Mouse (Mus musculus) CD4-positive, CD25-positive, alpha-beta regulatory T cell, adult 2 months (primary cell): ENCODE measurements around the gene Serbp1.

Experiments
- DNase-seq: peaks from one replicate; pipeline ENCODE4 v3.0.0-alpha.2; 2012; ENCODE audit warnings: low read depth, low spot score

The Serbp1 gene

DNA sequence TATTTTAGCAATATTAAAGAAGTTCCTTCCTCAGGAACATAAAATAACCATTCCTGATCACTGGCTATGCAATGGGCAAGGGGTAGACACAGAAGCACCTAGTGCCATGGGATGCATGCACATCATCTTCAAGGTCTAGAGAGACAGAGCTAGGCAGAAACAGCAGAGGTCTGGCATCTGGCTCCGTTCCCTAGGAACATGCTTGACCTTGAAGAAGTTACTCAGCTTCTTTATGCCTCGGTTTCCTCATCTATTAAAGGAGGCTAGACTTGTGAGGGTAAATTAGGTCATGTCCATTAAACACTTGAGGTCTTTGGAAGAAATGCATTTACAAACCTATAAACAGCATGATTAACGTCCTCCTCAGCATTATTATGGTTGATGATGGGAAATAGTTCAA is 2.3 kb upstream of the Serbp1 start:
- DNase-seq, result no peak

GRCm38 (mm10) chr6:67236491-67237234 is 1.3 kb upstream of the Serbp1 start:
- no peak for DNase-seq

DNA sequence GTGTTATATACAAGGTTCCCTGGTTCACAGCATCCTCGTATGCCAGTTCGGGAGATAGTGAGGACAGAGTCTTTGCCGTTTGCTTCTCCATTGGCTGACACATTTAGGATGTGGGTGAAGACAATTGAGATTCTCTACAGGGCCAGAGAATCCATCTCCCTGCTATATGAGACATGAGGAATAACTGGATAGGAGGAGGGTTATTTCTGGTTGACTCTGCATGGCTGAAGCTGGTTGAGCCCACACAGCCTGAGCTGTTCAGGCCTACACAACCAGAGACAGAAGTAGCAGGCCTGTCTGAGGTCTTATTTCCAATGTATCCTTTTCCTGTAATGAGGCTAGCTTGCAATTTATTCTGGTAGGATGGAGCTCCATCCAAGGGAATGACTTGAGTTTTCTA is 3.3 kb downstream of the Serbp1 start:
- DNase-seq, result no peak

GRCm38 (mm10) chr6:67243765-67244420 is 5.9 kb downstream of the Serbp1 start:
- no peak for DNase-seq

GRCm38 (mm10) chr6:67244451-67244850 is 6.5 kb downstream of the Serbp1 start:
- no peak for DNase-seq

GRCm38 (mm10) chr6:67251095-67251494 is 13.1 kb downstream of the Serbp1 start:
- no peak for DNase-seq

DNA sequence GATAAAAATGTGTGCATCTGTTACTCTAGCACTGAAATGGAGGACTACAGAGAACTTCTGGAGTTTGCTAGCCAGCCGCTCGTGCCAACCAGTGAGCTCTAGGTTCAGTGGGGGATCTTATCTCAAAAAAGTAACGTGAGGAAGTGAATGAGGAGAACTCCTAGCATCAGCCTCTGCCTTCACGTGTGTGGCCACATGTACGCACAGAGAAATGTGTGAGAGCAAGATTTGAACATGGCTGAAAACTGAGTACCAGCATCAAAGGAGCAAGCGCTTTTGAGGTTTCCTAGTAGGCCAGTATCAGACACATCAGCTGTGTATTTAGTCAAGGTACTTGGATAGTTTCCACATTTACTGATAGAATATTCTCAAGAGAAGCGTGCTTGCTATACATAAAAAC is 27.0 kb downstream of the Serbp1 start:
- no peak for DNase-seq

GRCm38 (mm10) chr6:67266159-67266657 is 28.2 kb downstream of the Serbp1 start:
- DNase-seq, result no peak

GRCm38 (mm10) chr6:67266664-67267407 is 28.9 kb downstream of the Serbp1 start:
- peak; percentile 99 for DNase-seq

DNA sequence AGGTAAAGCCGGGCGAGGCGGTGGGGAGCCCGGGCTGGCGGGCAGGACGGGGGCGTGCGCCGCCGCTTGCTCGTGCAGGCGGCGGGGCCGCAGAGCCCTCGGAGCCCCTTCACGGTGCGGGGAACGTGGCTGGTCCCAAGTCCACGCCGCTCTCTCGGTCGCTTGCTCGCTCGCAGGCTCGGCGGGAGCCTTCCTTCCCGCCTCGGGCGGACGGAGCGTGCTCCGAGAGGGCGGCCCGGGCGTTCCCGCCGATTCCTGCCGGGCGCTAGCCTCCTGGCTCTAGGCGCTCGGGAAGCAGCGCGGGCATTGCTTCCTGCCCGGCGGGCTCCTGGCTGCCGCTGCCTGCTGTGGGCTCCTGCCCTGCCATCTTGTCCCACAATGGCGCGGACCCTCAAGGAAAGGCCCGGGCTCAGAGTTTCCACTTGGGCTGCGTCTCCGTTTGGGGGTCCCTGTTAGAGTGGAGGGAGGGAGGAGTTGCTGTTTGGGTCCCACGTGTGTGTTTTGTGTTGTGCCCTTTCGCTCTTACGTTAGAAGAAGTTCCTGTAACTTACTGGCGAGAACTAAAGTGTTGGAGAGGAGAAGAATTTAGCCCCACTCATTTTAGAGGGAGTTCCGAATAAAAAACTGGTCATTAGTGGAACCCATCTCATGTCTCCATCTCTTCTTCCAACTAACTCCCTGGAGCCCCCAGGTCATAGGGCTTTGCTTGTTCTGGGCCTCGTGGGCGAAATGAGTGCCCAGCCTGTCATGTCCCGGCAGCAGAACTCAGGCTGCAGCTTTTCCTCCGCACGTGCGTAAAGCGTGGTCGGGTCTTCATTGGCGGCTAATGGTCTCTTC is 29.6 kb downstream of the Serbp1 start:
- DNase-seq, result peak; percentile 56

- no peak for DNase-seq
Measured at GRCm38 (mm10) chr6:67268245-67268612, 30.3 kb downstream of the Serbp1 start.

DNA sequence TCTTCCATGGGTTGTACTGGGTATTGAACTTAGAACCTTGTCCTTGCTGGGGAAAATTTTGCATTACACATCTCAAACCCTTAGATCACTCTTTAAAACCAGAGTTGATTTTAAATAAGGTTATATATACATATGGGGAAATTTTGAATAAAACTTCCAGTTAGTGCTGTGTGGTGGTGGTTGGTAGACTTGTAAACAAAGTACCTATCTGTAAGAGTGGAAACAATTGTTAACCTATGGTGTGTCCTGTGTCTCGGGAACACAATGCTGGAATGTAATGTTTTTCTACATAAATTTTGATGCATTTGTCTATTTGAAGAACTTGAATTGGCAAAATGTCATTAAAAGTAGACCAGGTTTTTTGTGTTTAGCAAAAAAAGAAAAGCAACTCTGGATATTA is 31.0 kb downstream of the Serbp1 start:
- no peak for DNase-seq

GRCm38 (mm10) chr6:67269459-67269858 is 31.5 kb downstream of the Serbp1 start:
- no peak for DNase-seq

DNA sequence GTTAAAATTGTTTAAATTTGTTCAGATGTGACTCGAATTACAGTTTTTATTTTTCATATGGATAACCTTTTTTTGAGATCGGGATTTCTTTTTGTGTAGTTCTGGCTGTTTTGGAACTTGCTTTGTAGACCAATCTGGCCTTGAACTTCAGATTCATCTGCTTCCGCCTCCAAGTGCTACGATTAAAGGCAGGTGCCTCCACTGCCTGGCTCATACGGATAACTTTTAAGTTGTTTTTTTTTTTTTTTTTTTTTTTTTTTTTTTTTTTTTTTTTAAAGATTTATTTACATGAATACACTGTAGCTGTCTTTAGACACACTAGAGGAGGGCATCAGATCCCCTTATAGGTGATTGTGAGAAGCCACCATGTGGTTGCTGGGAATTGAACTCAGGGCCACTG is 40.0 kb downstream of the Serbp1 start:
- DNase-seq, result no peak

DNA sequence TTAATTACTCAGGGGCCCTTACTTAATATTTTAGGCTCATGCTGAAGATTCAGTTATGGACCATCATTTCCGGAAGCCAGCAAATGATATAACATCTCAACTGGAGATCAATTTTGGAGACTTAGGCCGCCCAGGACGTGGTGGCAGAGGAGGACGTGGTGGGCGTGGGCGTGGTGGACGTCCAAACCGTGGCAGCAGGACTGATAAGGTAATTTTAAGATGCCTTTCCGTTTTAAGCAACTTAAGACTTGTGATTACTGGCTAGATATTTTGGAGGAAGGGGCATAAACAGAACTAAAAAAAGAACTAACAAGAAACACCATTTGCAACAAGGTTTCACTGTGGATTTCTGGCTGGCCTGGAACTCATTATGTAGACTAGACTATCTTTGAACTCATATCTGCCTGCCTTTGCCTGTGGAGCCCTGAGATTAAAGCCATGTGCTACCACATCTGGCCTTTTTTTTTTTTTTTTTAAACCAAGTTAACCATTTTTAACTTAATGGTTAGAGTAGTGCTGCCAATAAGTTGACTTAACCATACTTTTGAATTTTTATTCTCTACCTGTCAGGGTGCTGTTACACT is 43.7 kb downstream of the Serbp1 start:
- no peak for DNase-seq

DNA sequence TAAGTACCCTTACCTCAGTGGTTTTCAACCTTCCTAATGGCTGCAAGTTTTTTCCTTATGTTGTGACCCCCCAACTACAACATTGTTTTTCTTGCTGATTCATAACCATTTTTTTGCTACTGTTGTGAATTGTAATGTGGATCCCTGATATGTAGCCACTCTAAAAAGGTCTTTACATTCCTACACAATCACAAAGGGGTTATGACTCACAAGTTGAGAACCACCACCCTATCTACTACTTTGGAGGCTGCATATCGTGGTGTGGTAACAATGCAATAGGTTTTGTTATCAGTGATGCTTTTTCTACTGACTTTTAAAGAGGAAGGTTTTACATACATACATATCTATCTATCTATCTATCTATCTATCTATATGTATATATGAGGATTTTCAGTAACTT is 44.9 kb downstream of the Serbp1 start:
- no peak for DNase-seq

- no peak for DNase-seq
Measured at GRCm38 (mm10) chr6:67292042-67292623, 54.2 kb downstream of the Serbp1 start.

GRCm38 (mm10) chr6:67296126-67296525 is 58.1 kb downstream of the Serbp1 start:
- DNase-seq, result peak; percentile 67

DNA sequence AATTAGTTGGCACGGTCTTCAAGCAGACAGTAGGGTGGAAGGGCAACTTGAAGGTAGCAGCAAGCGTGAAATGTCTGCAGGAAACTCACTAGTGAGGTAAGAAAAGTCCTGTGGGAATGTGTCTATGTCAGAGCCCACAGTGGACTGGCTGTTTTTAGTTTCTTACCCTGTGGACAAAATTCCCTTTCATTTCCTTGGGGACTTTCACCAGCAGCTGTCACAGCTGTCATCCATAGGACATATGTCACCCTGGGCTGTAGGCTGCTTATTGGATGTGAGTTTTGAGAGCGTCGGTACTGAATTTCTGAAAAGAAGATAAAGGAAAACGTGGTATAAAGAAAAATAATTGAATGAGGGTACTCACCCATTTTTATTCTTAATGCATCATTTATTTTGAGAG is 60.8 kb downstream of the Serbp1 start:
- no peak for DNase-seq

GRCm38 (mm10) chr6:67300300-67300699 is 62.3 kb downstream of the Serbp1 start:
- no peak for DNase-seq

DNA sequence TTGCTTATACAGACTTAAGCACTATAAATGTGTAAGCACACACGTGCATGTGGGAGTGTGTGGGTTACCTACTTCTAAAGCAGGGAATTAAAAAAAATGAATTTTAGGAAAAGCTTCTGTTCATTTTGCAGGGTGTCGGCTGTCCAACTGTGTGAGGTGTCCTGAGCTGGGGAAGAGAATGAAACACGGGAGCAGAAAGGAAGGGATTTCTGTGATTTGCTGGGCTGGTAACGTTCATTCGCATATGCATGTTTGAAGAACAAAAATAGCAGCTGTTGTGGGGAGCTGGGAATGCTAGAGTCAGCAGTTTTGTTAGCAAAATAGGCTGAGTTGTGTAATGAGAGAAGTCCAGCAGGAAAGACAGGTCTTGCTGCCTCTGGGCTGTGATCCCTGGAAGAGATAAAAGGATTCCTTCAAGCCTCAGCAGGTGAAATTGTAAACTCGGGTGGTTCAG is 62.8 kb downstream of the Serbp1 start:
- no peak for DNase-seq
